Mouse (Mus musculus): ENCODE measurements around the gene Polr3c. TPM values are rescaled to one million over a fixed set of nuclear protein-coding genes. Genes with fewer than 3 reads are reported as not detected.

Gene Polr3c
- total RNA-seq, 2 experiments from 2014 or later, result 23.1 to 25.2 TPM

Other genes starting within 250 kb of the Polr3c start
- gene Hfe2, start 202.5 kb downstream of the Polr3c start, total RNA-seq (2021), result 100 to 1,000 TPM; 266 to 290 TPM
- gene Txnip, start 169.7 kb downstream of the Polr3c start, total RNA-seq (2021), result 100 to 1,000 TPM; 341 to 607 TPM
- gene Gm16253, start 150.6 kb downstream of the Polr3c start, total RNA-seq (2021), result 1 to 10 TPM; 1.1 to 2.1 TPM
- 10 to 100 TPM; 25.2 to 25.9 TPM for gene Polr3gl, start 133.4 kb downstream of the Polr3c start, total RNA-seq (2021)
- gene Ankrd34a, start 131.0 kb downstream of the Polr3c start, total RNA-seq (2021), result 1 to 10 TPM; 1.9 to 2.4 TPM
- 10 to 100 TPM; 25.4 to 27.2 TPM for gene Lix1l, start 126.5 kb downstream of the Polr3c start, total RNA-seq (2021)
- gene Rbm8a, start 97.7 kb downstream of the Polr3c start, total RNA-seq (2021), result 10 to 100 TPM; 27.9 to 34.1 TPM
- 10 to 100 TPM; 30.2 to 32.6 TPM for gene Pex11b, start 92.3 kb downstream of the Polr3c start, total RNA-seq (2021)
- under 1 TPM; 0.14 to 0.16 TPM for gene Gm42957, start 92.2 kb downstream of the Polr3c start, total RNA-seq (2021)
- gene Itga10, start 82.0 kb downstream of the Polr3c start, total RNA-seq (2021), result 1 to 10 TPM in 1 of 2 experiments, under 1 TPM in 1; 0.84 to 1.0 TPM
- under 1 TPM; 0.60 to 0.95 TPM for gene Ankrd35, start 57.5 kb downstream of the Polr3c start, total RNA-seq (2021)
- gene Pias3, start 31.2 kb downstream of the Polr3c start, total RNA-seq (2021), result 10 to 100 TPM; 14.0 to 17.5 TPM
- 1 to 10 TPM; 2.3 to 3.2 TPM for gene Nudt17, start 19.1 kb downstream of the Polr3c start, total RNA-seq (2021)
- 10 to 100 TPM; 22.8 to 23.3 TPM for gene Rnf115, start within 50 bp of the Polr3c start, total RNA-seq (2021)
- gene Pdzk1, start 101.7 kb upstream of the Polr3c start, total RNA-seq (2021), result not detected
- not detected for gene Cd160, start 101.7 kb upstream of the Polr3c start, total RNA-seq (2021)
- gene Gja5, start 177.1 kb upstream of the Polr3c start, total RNA-seq (2021), result 10 to 100 TPM; 14.4 to 15.3 TPM
- 10 to 100 TPM; 19.9 to 21.5 TPM for gene Gpr89, start 177.7 kb upstream of the Polr3c start, total RNA-seq (2021)
- under 1 TPM in 1 of 2 experiments, not detected in 1; 0.03 TPM for gene Gja8, start 198.4 kb upstream of the Polr3c start, total RNA-seq (2021)

Data from heart, postnatal 25 days (tissue).